Mouse (Mus musculus) hindbrain, embryonic 10.5 days (tissue): ENCODE measurements at regions not wholly inside any gene's neighbourhood (a gene's known extent, or its start where the extent isn't known, plus 50 kb on each side); places are given as distances from the start of the nearest gene placed in this dataset.

Experiments
- DNase-seq: peaks from one replicate; pipeline ENCODE4 v3.0.0-alpha.2; 2017; ENCODE audit warnings: low spot score
- H3K27ac ChIP-seq: fragments of 300-500 bp; sonication (generic); 2 replicates; pipeline ENCODE4 v1.5.1; 2016; ENCODE audit warnings: mild to moderate bottlenecking, moderate library complexity
- H3K27me3 ChIP-seq: fragments of 300-500 bp; sonication (generic); 2 replicates; pipeline ENCODE4 v1.6.1; 2016; ENCODE audit warnings: mild to moderate bottlenecking; ENCODE audit not compliant: poor library complexity, insufficient read depth, severe bottlenecking
- H3K36me3 ChIP-seq: fragments of 300-500 bp; sonication (generic); 2 replicates; pipeline ENCODE4 v1.6.1; 2016; ENCODE audit warnings: mild to moderate bottlenecking, moderate library complexity
- H3K4me1 ChIP-seq: fragments of 300-500 bp; sonication (generic); replicated peaks from 2 replicates; pipeline ENCODE4 v1.6.1; 2016; ENCODE audit warnings: mild to moderate bottlenecking
- H3K4me3 ChIP-seq: fragments of 300-500 bp; sonication (generic); 2 replicates; pipeline ENCODE4 v1.5.1; 2016; ENCODE audit warnings: mild to moderate bottlenecking, moderate library complexity
- H3K9me3 ChIP-seq: fragments of 300-500 bp; sonication (generic); 2 replicates; pipeline ENCODE4 v1.6.1; 2016; ENCODE audit warnings: mild to moderate bottlenecking, moderate library complexity
- WGBS: fragments of 180-500 bp; shearing (Covaris S2); methylation state at CpG from one replicate; pipeline ENCODE4 v1.1.7; 2016; 5-methylcytosine and 5-hydroxymethylcytosine counted together

GRCm38 (mm10) chr16:68704569-68704968 is 1083.9 kb upstream of the Cadm2 start:
- Histone ChIP-seq H3K27me3 (no peaks in the 10 kb centered on the region), H3K9me3 (no peaks in the 10 kb centered on the region), H3K27ac (no peak overlapping the region), H3K4me1 (no peaks in the 10 kb centered on the region), H3K36me3 (no peaks in the 10 kb centered on the region), H3K4me3 (no peak overlapping the region)
- DNase-seq, result no peak
- WGBS, result 97% methylated on average over 2 of the region's 2 CpGs

GRCm38 (mm10) chr16:68666972-68667538 is 1046.3 kb upstream of the Cadm2 start:
- H3K4me3 ChIP-seq, result no peak overlapping the region
- 93% methylated on average over 4 of the region's 4 CpGs for WGBS
- H3K27me3 ChIP-seq, result no peaks in the 10 kb centered on the region
- H3K36me3 ChIP-seq, result no peaks in the 10 kb centered on the region
- H3K4me1 ChIP-seq, result no peaks in the 10 kb centered on the region
- H3K9me3 ChIP-seq, result no peaks in the 10 kb centered on the region
- no peak overlapping the region for H3K27ac ChIP-seq
- no peak for DNase-seq

DNA sequence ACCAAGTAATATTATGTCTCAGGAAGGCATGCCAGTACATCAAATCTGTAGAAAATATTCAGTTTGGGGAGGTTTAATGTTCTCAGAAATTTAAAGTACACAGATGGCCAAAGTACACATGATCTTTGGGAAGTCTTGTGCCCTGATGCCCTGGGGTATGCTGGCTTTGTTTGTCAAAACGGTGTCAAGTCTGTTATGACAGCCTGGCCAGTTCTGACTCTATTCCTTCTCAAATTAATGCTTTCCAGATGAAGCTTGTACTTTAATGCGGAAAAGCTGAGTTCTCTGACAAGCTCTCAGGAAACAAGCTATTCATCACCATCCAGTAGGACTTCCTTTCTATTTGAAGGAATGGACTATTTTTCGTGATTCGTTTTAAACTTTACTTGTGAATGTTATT is 1037.7 kb upstream of the Cadm2 start:
- DNase-seq, result no peak
- 61% methylated on average over 4 of the region's 4 CpGs for WGBS

DNA sequence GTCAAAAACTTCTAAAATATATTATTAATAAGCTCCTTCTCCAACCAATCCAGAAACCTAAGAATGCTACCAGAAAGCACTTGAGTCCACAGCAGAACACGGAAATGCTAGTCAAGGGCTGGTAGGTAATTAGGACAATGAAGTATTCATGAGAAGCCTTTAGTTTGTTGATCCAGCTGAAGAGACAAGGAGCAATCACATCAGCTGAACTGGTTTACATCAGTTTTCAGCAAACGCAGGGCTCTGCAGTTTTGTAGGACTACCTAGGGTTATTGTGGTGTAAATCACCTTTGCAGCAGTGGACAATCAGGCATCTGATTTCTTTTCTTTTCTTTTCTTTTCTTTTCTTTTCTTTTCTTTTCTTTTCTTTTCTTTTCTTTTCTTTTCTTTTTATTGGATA is 1007.3 kb upstream of the Cadm2 start:
- no peak overlapping the region for H3K4me3 ChIP-seq
- WGBS, result 53% methylated on average over 2 of the region's 2 CpGs
- H3K27me3 ChIP-seq, result no peaks in the 10 kb centered on the region
- no peaks in the 10 kb centered on the region for H3K36me3 ChIP-seq
- H3K4me1 ChIP-seq, result no peaks in the 10 kb centered on the region
- H3K9me3 ChIP-seq, result no peaks in the 10 kb centered on the region
- no peak for DNase-seq
- H3K27ac ChIP-seq, result no peak overlapping the region

More for the DNA sequence above, 1037.7 kb upstream of the Cadm2 start:
- Histone ChIP-seq H3K9me3 (no peaks in the 10 kb centered on the region), H3K36me3 (no peaks in the 10 kb centered on the region), H3K4me3 (no peak overlapping the region), H3K27me3 (no peaks in the 10 kb centered on the region), H3K4me1 (no peaks in the 10 kb centered on the region), H3K27ac (no peak overlapping the region)

DNA sequence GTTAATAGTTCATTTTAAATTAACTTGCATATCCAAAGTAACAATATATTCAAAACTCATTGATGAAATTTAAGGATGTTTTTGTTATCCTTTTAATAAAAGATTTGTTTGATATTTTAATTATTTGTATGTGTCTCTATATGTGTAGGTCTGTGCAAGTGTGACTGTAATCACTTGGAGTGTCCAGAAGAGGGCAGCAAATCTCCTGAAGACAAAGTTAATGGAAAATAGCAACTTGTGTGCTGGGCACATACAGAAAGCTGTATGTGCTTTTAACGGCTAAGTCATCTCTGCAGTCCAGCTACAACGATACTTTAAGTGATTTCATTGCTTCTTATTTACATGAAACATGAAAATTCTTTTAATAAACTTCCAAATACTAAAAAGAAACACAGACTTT is 993.3 kb upstream of the Cadm2 start:
- no peak overlapping the region for H3K4me3 ChIP-seq
- no peaks in the 10 kb centered on the region for H3K9me3 ChIP-seq
- H3K27ac ChIP-seq, result no peak overlapping the region
- no peaks in the 10 kb centered on the region for H3K4me1 ChIP-seq
- H3K27me3 ChIP-seq, result no peaks in the 10 kb centered on the region
- WGBS, result 86% methylated on average over 2 of the region's 2 CpGs
- H3K36me3 ChIP-seq, result no peaks in the 10 kb centered on the region
- DNase-seq, result peak; percentile 7
